Mouse (Mus musculus): ENCODE data around the gene Stk17b.
A peak's percentile ranks its signal among the peaks of the same experiment; 100 is the strongest.
"Not testable (repeated sequence)": the region's sequence is repeated elsewhere in the genome, so short reads cannot be mapped to it uniquely, and the experiment has no call there.

Gene Stk17b

DNA sequence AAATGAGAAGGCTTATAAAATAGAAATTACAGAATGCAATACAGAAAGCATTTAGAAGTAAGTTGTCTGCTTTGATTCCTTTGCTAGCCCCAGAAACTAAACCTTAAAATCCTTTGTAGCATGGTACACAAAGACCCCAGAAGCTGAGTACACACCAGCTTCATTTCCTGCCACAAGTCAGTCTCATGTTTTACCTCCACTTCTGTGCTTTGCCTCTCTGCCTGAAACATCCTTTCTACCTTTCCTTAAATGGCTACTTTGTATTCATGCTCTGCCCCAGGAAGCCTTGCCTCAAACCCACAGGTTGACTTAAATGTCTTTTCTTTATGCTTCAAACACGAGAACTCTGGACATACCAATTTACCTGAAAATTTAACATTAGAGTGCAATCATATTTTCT is 3.7 kb downstream of the Stk17b start:
- no peak for DNase-seq

DNA sequence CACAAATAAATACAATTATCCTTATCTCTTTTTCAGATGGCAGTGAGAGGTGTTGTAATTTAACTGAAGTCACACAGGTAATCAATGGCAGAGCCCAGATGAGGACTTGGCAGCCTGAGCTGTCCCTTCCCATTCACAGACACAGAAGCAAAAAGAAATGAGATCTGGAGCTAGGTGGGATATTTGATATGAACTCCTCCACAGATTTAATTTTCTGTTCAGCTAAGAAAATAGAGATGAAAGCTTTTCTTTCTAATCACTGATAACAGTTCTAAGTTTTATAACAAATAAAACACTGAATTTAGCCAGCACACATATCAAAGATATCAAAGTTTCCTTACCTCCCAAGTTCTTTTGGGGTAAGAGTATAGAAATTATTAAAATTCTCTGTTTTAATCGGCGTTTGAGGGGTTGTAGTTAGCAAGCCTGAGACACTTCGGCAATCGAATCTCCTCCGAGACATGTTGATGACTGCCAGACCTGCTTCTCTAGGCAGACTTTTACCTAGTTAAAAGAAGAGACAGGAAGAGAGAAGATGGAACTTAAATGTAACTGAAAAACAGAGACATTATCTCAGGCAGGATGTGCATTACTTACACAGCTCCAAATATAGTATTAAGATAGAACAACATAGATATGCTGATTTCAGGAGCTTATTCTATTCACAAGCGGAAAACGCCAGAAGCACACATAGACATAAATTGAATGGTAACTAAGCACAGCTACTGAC is 8.7 kb downstream of the Stk17b start:
- no peak for DNase-seq

DNA sequence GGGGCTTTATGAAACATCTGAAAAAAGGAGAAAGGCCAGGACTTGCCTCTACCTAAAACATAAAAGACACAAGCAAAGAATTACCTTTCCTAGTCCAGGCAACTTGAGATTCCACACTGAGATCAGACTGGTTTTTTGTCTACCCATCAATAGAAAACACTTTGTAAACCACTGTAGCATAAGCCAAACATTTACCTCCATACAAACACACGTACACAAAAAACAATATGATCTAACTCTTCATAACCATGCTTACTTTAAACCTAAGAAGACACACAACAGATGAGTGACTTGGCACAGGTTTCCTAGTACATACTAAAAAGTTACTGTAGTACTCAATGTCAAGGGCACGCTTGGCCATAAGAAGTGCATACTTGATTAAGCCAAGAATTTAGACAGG is 9.5 kb downstream of the Stk17b start:
- DNase-seq = no peak

DNA sequence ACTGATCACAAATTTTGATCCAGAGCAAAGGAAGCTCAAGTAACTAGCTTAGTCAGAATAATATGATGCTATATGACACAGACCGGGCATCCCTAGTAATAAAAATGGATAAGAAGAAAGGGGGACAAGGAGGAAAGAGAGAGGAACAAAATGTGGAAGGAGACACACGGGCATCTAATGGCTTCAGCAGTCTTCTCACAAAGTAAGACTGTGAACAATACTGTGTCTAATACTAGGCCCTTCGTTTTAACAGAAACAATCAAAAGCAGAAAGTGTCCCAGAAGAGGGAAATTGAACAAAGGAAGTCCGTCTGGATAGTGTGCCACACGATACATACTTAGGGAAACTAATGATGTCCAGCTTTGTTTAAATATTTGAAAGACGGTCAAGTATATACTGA is 10.0 kb downstream of the Stk17b start:
- no peak for DNase-seq

DNA sequence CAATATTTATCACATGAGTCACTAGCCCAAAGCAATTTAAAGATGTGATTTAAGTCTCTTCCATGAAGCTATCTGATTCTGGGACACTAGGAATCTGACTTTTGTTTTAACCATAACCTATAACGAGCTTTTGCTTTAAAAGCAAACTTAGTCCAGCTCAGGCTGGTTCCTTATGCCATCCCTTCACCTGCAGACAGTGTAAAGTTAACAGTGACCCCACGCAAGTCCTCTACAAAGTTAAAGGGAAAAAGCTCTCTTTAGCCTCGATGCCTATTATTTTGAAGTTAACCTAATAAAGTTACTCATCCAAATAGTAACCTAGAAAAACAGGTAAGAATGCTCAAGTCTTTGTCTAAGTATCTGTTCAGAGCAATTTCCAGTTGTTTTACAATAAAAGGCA is 10.5 kb downstream of the Stk17b start:
- DNase-seq = no peak

DNA sequence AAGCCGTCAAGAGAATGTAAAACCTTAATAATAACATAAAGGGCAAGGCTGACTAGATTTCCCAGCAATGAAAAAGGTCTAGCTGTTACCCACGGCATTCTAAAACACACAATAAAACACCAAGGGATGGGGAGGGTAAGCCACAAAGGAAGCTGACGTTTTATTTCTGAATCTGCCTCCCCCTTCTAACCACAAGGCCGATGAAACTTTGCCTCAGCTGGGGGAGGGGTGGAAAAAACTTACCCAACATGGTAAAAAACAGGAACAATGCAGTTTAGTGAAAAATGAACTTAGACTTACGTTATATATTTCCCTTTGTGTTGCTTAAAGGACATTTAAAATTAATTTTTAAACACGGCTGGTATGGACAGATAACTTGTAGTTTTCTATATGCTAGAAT is 11.0 kb downstream of the Stk17b start:
- peak in 1 of 2 experiments; percentile 66 for DNase-seq

DNA sequence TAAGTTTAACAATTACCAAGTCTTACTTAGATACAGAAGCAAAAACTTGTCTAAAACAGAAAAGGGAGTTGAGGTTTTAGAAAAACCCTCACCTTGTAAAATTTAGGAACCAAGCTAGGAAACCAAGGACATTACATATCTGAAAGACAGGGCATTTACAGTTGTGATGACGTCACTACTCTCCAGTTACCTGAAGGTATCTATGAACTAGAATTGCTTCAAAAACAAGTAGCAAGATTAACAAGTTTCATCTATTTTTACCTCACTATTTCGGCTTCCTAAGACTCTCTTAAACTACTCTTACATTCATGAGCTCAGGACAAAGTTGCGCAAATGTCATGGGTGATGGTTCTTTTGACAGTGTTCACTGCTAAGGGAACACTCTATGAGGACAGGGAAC is 12.1 kb downstream of the Stk17b start:
- no peak for DNase-seq

DNA sequence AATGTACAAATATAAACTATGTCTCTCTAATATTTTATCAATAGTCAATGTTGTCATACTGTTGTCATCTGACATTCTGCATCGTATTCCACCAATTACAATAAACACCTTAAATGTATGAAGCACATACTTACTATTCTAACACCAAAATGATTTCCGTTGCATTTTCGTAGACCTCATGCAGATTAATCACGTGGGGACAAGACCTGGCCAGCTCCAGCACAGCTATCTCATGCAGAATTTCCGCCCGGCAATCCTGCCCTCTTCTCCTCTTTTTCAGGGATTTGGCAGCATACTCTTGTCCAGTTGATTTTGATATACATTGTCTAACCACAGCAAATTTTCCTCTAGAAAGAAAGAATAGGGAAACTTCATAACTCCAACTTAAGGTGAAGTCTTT is 13.5 kb downstream of the Stk17b start:
- no peak for DNase-seq

DNA sequence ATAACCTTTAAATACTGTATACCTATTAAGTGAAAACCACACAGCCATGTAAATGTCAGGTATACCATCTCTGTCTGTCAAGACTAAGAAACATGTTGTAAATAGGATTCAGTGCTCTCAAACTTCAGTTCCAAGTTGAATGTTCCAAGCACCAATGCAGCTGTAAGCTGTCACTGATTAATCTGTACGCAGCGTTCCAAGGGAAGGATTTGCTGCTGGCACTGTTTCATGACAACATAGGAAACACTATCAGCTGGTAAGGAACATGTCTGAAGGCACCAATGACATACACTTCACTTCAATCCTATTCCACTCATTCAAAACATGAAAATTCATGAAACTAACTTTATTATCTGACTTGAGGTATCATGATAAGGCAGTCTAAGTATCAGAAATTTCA is 18.9 kb downstream of the Stk17b start:
- no peak for DNase-seq

DNA sequence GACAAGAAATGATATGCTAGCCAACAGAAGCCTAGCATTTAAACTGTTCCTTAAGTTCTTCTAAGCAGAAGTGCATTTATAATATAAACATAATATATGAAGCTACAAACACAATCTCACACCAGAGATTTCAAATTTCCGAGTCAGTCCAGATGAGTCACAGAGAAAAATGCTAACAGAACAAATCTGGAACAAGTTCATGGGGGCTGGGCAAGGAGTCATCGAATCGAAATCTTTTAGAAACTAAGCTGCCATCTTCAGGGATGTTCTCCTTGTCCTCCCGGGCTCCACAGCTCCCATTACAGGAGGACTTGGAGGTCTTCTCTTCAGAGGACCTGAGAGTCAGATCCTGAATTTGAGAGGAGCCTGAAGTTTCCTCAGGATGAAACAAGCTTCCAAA is 27.7 kb downstream of the Stk17b start:
- no peak for DNase-seq

DNA sequence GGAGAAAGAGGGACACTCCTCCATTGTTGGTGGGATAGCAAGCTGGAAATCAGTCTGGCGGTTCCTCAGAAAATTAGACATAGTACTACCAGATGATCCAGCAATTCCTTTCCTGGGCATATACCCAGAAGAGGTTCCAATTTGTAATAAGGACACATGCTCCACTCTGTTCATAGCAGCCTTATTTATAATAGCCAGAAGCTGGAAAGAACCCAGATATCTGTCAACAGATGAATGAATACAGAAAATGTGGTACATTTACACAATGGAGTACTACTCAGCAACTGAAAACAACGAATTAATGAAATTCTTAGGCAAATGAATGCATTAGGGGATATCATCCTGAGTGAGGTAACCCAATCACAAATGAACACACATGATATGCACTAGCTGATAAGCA is 31.5 kb downstream of the Stk17b start:
- DNase-seq = not testable (repeated sequence)

DNA sequence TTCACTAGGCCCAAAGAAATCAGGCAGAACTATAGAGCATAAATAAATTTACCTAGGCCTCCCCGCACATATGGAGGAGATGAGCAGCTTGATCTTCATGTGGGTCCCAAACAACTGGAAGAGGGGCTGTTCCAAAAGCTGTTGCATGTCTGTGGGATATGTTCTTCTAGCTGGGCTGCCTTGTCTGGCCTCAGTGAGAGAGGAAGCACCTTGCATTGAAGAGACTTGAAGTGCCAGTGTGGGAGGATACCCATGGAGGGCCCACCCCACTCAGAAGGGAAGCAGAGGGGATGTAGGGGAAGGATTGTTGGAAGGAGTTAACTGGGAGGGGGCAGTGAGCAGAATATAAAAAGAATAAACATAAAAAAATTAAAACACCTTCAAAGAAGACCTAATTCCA is 33.9 kb downstream of the Stk17b start:
- DNase-seq = no peak

DNA sequence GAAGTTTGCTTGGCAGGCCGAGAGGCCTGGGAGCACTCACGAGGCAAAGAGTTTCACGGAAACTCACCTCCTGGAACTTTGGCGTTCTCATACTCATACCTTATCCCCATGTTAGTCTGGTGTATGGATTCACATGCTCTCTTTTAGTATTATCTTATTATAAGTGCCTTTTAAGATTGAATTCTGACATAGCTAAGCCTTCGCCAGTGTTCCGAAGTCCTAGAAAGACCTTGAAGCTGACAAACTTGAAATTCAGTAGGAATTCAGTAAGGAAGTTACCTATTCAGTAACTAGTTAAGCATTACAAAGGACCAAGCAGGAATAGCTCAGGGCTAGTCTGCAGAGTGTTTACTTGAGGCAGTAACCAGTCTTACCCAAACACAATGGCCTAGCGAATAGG is 34.3 kb downstream of the Stk17b start:
- not testable (repeated sequence) for DNase-seq

DNA sequence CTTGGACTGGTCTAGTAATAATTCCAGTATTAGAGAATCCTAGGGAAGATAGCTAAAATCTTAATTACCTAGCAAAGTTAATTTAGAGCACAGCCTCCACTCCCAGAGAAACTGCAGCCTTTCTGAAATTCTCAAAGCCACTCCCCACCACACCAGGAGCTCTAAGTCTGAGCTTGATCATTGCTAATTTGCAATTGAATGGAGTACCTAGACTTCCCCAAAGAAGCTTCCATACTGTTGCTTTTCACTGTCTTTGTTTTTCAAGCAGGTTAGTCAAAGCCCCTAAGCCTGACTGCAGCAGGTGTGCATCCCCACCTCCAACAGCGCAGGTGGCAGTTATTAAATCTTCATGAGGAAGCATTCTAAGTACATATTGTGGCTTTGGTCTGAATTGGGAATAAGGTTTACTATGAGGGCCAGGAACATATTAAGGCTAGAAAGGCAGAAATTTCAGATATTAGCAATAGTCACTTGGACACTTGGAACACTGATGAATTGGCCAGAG is 35.1 kb downstream of the Stk17b start:
- DNase-seq = not testable (repeated sequence)

DNA sequence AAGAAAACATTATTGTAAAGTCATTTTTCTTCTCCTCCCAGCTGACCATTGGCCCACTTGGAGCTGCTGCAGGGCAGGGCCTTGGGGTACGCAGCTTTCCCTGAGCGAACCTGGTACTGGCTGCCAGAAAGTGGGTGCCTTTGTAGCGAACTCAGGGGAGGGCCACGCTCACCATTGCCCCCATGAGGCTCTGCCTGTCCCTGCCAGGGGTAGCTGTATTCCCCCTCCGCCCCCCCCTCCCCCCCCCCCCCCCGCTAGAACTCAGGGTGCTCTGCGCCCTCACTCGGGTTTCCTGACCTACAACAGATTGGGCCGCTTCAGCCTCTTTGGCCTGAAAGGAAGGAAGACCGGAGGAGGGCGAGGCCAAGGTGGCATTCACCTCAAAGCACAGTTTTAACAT is 36.5 kb downstream of the Stk17b start:
- DNase-seq = no peak

DNA sequence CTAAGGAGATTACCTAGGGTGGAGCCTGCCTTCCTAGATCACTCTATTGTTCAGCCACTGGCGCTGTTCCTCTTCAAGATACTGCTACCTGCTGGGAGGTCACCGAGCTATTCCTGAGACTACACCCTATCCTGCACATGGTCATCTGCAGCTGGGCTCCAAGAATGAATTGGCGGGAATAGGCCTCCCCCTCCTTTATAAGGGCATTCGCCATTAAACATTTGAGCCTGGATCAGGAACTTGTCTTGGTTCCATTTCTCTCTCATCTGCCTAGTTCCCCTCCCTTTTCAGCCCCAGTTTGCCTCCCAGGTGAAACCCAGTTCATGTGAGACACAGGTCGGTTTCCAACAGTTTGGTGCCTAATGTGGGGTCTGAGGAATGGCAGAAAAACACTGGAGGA is 39.0 kb downstream of the Stk17b start:
- no peak for DNase-seq

DNA sequence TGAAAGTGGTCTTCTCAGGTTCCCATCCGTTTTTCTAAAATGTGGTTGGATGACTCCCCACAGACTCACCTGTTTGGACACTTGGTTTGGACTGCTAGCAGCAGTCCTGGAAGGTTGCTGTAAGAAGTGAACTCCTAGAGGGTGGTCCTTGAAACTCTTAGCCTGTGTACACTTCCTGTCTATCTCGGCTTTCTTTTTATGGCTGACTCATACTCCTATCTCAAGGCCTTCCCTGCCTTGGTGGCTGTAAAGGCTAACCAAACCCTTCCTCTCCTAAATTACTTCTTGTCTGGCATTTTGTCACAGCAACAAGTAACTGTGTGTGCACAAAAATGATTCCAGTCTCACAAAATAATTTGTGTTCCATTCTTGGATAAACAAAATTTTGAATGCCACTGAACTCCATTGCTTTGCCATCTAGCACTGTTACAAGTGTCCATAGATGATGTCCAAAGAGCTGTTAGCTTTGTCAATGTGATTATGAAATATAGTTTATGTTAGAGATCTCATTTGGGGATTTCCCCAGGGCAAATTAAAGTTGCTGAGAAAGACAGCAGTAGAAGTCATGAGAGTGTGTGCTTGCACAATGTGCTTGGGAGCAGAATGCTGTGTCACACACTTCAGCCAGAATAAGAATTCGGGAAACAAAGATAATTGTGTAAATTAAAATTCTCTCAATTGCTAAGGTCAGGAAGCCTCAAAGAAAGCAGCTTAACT is 43.1 kb downstream of the Stk17b start:
- DNase-seq = no peak

DNA sequence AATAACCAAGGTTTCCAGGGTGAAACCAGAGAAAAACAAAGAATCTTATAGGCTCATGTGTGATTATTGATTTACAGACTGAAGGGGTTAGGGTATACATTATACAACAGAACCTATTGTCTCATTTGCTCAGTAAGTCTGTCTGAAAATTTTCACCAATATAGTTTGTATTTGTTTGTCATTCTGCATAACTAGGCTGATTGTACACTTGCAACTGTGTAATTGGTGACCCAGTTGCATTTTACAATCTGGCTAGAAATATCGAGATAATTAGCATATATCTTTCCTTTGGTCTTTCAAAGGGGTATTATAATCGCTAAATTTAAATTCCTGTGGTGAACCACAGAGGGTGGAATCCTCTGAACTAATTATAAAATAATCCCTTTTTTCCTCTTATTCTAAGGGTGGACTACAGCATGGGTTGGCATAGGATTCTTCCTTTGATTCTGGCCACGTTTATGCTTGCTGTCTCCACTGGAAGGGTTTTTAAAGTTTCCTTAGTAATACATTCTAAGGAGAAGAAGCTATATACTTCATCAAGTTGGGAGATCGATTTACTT is 44.2 kb downstream of the Stk17b start:
- DNase-seq = no peak

DNA sequence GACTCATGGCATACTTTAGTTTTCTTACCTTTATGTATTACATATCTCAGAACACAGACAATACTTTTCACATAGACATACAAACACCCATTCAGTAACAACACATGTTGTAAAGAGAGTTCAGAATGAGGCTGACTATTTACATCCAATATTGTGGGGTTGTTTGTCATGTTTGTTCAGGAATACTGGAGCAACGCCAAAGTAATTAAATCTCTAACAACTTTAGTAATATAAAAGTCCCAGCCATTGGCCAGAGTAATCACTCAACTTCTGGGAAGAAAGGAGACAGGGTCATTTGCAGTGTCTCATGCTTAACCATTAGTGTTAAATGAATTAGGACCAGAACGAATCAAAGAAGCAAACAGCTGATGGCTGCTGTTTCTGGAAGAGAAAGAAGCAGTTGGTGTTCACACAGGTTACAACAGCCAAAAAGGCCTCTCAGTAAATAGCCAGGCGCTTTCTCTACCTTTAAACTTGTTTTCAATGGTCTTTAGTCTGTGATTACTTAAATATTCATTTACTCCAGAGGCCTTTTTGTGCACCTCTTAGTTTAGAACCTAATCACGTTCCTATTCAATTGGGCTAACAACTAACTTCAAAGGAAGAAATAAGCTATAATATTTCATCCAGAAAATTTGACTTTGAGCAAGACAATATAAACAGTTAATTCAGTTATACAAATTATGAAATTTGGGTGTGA is 44.8 kb downstream of the Stk17b start:
- DNase-seq = not testable (repeated sequence)

DNA sequence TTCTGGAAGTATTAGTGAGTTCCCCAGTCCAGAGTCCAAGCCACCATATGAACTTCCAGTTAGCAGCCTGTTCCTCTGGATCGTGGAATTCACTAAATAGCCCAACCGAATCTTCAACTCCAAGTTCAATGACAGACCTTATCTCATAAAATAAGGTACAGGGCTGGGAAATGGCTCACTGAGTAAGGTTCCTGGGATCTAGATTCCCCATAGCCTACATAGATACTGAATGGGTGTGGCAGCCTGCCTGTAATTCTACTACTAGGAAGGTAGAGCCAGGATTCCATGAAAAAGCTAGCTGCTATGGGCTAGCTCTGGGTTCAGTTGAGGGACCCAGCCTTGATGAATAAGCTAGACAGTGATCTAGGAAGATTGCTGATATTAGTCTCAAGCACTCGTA is 48.4 kb downstream of the Stk17b start:
- no peak for DNase-seq

DNA sequence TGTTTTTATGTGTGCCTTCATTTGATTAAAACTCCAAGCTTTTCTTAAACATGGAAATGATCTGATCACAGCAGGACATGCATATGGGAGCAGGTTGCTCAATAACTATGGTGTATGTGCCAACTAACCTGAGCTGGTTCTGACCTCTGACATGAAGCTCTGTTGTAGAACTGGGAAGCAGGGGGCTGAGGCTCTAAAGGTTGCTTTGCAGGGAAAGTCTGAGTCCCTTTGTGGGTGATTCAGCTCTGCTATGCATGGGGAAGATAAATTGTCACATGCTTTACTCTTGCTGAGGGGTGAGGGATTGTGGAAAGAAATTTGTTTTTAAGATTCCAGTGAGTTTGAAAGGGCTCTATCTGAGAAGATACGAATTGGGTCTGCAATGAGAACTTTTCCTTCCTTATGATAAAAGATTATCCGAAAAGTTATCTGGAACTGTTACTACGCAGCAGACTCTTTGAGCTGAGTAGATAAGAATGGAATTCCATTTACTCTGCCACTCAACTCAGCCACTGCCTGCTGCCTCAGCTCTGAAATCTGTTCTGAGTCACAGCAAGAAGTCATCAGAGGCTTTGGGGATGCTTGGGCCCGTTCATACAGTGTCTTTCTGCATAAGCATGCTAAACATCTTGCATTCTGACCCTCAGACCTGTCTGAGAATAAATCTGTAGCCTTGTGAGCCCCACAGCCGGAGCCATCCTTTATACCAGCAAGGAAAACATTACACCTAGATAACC is 56.4 kb downstream of the Stk17b start:
- DNase-seq = no peak

DNA sequence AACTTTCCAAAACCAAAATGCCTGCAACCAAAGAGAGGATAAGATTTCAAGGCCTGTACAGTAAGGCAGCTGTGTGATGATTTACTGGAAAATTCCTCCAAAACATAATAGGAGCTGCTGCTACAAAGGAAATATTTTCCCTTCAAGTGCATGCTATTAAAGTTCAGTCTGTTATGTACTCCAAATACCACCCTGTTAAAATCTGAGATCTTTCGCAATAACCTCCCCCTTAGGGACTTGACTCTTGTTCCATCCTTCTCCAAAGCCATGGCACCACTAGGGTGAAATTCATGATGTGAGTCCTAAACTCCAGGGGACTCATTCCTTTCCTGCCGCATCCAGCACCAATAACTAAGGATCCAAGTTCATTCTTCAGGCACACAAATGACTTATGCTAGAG is 58.1 kb downstream of the Stk17b start:
- no peak for DNase-seq

DNA sequence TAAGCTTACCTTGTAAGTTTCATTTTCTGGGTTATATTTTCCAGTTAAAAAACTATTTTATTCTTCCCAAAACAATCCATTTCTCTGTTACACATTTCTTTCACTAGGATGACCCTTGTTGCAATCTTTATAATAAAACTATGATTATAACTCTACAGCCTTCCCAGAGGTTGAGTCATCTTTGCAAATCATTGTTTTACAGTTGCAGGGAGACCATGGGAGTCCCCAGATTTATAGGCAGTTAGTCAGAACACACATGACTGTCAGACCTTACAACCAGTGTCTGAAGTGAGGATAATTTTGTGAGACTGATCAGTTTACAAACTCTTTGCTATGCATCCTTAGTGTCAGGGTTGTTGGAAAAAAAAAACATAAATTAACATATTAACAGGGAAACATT is 63.7 kb downstream of the Stk17b start:
- no peak for DNase-seq

Data from lung, postnatal 4 days (tissue).